Mouse (Mus musculus): ENCODE measurements around the gene Magi3.

Gene Magi3

DNA sequence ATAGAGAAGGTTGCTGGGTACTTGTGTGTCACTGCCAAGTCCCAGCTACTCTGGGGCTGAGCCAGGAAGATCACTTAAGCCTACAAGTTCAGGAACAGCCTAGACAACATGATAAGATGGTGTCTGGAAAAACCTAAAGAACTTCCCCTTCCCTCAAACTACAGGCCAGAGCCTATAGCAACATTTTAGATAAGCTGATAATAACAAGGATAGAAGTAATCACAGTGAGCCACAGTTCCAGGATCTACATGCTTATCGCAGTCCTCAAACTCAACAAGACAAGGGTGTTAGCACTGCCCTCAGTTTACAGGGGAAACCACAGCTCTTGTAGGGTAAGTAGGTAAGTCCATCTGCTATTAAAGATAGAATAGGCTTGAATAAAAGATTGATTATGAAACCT is 188.1 kb downstream of the Magi3 start:
- DNase-seq (ENCODE audit: low spot score in 2 of 2) = no peak

DNA sequence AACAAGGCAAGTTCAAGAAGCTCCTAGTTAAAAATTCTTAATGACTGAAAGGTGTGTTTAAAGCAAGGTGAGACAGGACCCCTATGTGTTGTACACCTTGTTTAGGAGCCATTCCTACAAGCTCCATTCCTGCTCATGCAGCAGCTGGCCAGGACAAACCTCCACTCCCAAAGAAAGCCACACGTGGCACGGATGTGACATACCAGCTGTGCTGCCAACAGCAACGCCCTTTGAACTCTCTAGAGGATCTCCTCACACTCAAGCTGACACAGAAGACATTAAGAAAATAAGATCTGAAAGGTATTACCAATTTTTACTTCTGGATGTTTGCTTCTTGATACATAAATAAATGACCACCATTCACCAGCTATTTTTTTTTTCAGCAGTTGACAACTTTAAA is 193.2 kb downstream of the Magi3 start:
- DNase-seq (ENCODE audit: low spot score in 2 of 2) = no peak

GRCm38 (mm10) chr3:104020101-104020500 is 200.1 kb downstream of the Magi3 start:
- DNase-seq (ENCODE audit: low spot score in 2 of 2) = no peak

- no peak for DNase-seq (ENCODE audit: low spot score in 2 of 2)
Observed at GRCm38 (mm10) chr3:104019453-104019852, 200.7 kb downstream of the Magi3 start.

DNA sequence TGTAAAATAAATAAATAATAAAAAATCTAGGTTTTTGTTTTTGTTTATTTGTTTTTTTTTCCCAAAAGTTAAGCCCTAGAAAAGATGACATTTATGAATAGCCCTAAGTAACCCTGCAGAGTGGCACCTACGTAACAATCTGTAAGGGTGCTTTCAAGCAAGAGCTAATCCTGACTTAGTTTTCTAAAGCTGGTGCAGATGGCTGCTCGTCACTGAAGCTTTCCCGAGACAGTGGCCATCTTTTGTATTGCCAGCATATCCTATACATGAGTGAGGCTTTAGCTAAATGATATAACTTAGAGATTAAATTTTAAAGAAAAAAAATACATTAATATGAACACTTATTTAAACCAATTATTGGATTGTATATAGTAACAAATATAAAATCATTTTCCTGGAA is 202.2 kb downstream of the Magi3 start:
- no peak for DNase-seq (ENCODE audit: low spot score in 2 of 2)

DNA sequence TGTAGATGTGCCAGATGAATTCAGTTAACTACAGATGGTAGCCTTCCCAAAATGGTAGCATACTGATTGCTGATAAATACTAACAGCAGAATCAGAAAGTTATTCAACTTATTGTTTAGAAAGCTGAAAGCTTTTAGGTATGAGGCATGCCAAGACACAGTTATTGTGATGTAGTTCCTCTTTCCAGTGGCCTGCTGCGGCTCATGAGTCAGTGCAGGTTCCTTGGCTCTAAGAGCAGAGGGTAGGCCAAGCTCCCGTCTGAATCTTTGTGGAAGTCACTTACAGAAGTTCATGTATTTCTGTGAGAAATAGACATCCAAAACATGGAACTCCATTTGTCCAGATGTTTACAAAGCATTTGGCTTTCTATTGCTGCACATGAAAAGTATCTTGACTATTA is 208.2 kb downstream of the Magi3 start:
- no peak for DNase-seq (ENCODE audit: low spot score in 2 of 2)

DNA sequence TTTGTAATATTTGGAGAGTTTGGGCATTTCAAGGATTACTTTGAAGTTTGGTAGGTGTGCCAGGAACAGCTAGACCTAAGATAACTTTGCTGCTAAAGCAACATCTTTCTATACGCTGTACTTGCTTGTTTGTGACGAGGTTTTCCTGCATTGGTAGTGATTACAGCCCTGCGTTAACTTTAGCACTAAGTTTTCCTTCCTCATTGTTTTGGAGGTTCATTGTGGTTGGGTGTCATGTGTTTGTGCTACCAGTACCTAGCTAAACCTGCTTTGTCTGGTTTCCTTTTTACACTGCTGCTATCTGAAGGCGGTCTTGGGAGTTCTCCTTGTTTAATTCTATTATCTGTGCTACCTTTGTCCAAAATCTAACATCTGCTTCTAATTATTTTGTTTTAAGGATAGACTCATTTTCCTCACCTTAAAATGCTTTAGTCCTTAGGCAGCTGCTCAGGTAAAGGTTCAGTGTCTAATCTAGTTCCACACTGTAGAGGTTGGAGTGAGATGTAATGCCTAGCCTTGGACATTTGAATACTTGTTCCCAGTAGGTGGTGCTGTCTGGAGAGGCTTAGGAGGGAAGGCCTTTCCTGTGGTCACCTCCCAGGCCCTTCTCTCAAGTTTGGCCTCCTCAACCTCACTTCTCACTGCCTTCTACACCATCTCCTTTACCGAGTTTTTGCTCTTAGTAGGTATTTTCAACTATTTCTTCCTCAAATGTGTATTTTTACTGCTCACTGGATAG is 210.1 kb downstream of the Magi3 start:
- DNase-seq (ENCODE audit: low spot score in 2 of 2) = no peak

- DNase-seq (ENCODE audit: low spot score in 2 of 2) = peak in 1 of 2 experiments; percentile 7
Observed at GRCm38 (mm10) chr3:104007479-104007878, 212.7 kb downstream of the Magi3 start.

GRCm38 (mm10) chr3:104006896-104007466 is 213.2 kb downstream of the Magi3 start:
- DNase-seq (ENCODE audit: low spot score in 2 of 2) = no peak

- DNase-seq (ENCODE audit: low spot score in 2 of 2) = no peak
Observed at GRCm38 (mm10) chr3:103998724-103999123, 221.4 kb downstream of the Magi3 start.

GRCm38 (mm10) chr3:103991271-103991670 is 228.9 kb downstream of the Magi3 start:
- no peak for DNase-seq (ENCODE audit: low spot score in 2 of 2)

DNA sequence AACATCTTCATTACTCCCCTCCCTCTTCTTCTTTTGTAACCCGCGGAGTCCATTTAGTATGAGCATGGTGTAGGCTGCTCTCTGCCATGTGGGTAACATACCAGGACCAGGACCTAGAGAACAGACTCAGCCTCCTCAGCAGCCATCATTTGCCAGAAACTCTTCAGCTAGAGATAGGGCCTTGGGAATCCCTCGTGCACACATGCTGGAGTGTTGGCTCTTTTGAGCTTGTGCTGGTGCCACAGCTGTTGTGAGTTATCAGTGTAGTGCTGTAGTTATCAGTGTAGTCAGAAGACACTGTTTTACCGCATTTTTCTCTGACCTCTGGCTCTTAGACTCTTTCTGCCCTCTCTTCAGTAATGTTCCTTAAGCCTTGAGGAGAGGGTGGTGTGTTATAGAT is 230.8 kb downstream of the Magi3 start:
- DNase-seq (ENCODE audit: low spot score in 2 of 2) = no peak

DNA sequence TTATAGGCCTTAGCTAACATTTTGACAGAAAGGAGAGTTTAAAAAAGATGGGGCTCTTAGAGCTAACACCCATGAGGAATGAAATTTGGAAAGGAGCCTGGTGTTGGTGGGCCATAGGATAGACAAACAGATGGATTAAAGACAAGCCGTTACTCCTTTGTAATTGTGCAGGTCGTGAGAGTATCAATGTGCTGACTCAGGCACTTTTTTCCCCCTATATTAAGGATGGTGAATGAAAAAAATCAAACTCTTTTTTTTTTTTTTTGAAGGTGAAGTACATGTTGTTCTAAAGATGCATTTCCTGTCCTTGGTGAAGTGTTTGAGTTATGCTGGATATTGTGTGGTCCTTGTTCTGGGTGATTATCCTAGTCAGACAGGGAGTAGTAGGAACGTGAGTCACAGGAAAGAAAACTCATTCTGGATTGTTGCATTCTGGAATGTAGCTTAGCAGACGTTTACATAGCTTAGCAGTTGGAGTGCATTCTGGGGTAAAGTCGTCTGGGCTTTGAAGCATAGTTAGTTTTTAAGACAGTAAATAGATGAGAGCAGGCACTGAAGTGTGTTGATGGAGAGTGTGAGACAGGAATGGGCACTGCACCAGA is 232.2 kb downstream of the Magi3 start:
- DNase-seq (ENCODE audit: low spot score in 2 of 2) = no peak

DNA sequence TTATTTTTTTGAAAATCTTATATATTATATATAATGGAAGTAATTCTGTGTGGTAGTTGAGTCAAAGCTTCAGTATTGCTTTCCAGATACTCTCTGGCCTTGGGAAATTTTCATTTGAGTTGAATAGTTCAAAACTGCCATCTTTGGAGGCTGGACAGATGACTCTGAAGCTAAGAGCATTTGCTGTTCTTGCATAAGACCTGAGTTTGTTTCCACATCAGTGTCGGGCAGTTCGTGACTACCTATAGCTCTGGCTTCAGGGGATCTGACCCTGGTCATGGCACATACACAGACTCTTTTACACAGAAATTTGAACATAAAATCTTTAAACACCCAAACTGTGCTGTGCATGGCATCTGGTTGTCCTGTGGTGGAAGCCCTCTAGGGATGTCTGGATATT is 235.0 kb downstream of the Magi3 start:
- DNase-seq (ENCODE audit: low spot score in 2 of 2) = no peak

DNA sequence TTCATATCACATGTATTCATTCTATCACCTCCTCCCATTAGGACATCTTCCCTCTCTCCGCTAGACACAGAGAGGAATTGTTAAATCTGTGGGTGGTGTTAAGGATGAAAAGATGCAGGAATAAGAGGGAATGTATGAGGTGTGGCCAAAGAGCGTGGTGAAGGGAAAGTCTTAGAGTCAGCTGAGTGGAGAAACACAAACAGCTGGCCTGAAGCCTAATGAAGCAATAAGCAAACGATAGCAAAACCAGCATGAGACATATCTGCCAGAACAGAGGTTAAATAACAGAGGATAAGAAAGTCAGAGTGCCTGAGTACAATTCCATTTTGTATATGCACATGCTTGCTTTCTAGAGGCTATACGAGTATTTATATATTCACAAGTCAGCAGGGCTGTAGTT is 235.6 kb downstream of the Magi3 start:
- no peak for DNase-seq (ENCODE audit: low spot score in 2 of 2)

GRCm38 (mm10) chr3:103971157-103971556 is 249.0 kb downstream of the Magi3 start:
- no peak for DNase-seq (ENCODE audit: low spot score in 2 of 2)

DNA sequence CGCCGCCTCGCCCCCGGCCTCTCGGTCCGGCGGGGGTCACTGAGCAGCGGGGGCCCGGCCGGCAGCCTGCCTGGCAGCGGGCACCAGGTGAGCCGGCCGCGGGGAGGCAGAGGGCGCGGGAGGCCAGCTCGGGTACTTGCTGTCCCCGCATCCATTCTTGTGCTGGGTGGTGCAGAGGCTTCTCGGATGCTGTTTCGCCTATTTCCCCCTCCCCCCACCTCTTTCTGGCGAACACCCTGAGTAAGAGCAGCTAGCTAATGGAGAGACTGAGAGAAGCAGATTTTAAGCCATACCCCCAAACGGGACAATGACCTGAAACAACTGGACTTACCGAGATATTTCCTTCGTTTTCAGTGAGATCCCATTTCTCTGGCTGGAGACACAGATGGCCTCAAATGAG is 251.5 kb downstream of the Magi3 start:
- no peak for DNase-seq (ENCODE audit: low spot score in 2 of 2)

DNA sequence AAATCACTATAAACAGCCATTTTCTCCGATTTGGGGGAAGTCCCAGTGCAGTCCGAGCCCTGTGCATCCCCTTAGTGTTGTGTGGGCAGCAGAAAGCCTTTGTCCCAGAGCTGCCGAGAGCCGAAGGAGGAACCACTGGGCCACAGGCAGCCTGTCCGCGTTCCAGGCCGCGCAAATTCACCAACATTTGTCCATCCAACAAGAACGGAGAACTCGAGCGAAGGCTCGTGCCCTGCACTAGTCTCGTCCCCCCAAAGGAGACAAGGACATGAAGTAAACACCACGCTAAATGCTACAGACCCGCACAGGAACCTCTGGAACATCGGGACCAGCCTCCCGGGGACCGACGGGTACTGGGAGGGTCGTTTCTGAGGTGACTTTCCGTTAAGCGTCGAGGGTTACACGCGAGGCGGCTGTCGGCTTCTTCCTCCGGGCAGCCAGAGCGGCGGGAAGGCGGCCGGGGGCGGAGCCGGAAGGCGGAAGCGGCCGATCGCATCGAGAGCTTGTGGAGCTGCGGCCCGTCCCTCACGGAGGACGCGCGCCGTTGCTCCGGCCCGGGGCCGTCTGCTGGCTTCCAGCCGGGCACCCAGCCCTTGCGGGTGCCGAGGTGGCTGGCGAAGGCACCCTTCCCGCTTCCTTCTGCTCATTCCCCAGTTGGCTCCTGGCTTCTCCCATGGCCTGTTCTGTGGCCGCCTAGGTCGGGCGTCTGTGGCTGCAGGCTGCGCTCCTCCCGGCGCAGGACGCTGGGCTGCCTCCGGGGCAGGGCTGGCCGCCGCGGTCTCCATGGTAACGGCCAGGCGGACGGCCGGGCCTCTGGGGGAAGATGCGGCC is 252.1 kb downstream of the Magi3 start, which contains the start of gene Phtf1:
Phtf1 (plus strand) TSS at position 250 of the 831 bp plus-strand sequence.
- peak; percentile 82 to 83 for DNase-seq (ENCODE audit: low spot score in 2 of 2)

- DNase-seq (ENCODE audit: low spot score in 2 of 2) = no peak
Observed at GRCm38 (mm10) chr3:103967231-103967630, 252.9 kb downstream of the Magi3 start.
